Mouse (Mus musculus) liver, embryonic 16.5 days (tissue): ENCODE measurements around the gene Sap30bp. TPM values are rescaled to one million over a fixed set of nuclear protein-coding genes. Genes with fewer than 3 reads are reported as not detected.

ENCODE experiments used
- ATAC-seq: fragments of 200-750 bp; cut with Nextera tagmentation; 2 replicates; pipeline ENCODE4 v1.8.0; 2017; ENCODE audit warnings: low read depth, mild to moderate bottlenecking, moderate number of reproducible peaks, moderate library complexity
- H3K27ac ChIP-seq: fragments of 300-500 bp; sonication (generic); 2 replicates; pipeline ENCODE4 v1.5.1; 2014; ENCODE audit warnings: mild to moderate bottlenecking, low read length
- H3K27me3 ChIP-seq: fragments of 300-500 bp; sonication (generic); 2 replicates; pipeline ENCODE4 v1.6.1; 2014; ENCODE audit warnings: low read depth, low read length, mixed read lengths; ENCODE audit not compliant: control insufficient read depth, insufficient read depth
- H3K36me3 ChIP-seq: fragments of 300-500 bp; sonication (generic); 2 replicates; pipeline ENCODE4 v1.6.1; 2014; ENCODE audit warnings: mild to moderate bottlenecking; ENCODE audit not compliant: control insufficient read depth, insufficient read depth
- H3K4me1 ChIP-seq: fragments of 300-500 bp; sonication (generic); 2 replicates; pipeline ENCODE4 v1.6.1; 2014; ENCODE audit warnings: low read depth, low read length, mixed read lengths; ENCODE audit not compliant: control insufficient read depth
- H3K4me2 ChIP-seq: fragments of 300-500 bp; sonication (generic); 2 replicates; pipeline ENCODE4 v1.6.1; 2014; ENCODE audit warnings: low read depth, low read length, mixed read lengths
- H3K4me3 ChIP-seq: fragments of 300-500 bp; sonication (generic); 2 replicates; pipeline ENCODE4 v1.5.1; 2014; ENCODE audit warnings: low read depth, mild to moderate bottlenecking, low read length
- H3K9ac ChIP-seq: fragments of 300-500 bp; sonication (generic); 2 replicates; pipeline ENCODE4 v1.6.1; 2014; ENCODE audit warnings: low read depth, low read length
- H3K9me3 ChIP-seq: fragments of 300-500 bp; sonication (generic); replicated peaks from 2 replicates; pipeline ENCODE4 v1.6.1; 2016; ENCODE audit warnings: low read length; ENCODE audit not compliant: control insufficient read depth
- WGBS: fragments of 180-500 bp; shearing (Covaris S2); extraction: QIAGEN DNeasy Blood & Tissue Kit; methylation state at CpG from one replicate; pipeline ENCODE4 v1.1.7; 2014; ENCODE audit not compliant: insufficient replicate concordance; 5-methylcytosine and 5-hydroxymethylcytosine counted together
- polyA plus RNA-seq: library from polyadenylated mRNA; unstranded; fragments of >200 nt; fragmentation: Nextera tagmentation; extraction: Ambion mirVana; gene quantifications from 2 replicates; pipeline ENCODE4 v1.2.1, GENCODE M21; 2015

The Sap30bp gene
- polyA plus RNA-seq, 1 experiment from 2014 or later = 13.6 TPM

- peaks cover 29% of the 10 kb centered on the region for H3K36me3 ChIP-seq
- no peaks in the 10 kb centered on the region for H3K27me3 ChIP-seq
- H3K9me3 ChIP-seq = no peaks in the 10 kb centered on the region
- WGBS = 38% methylated on average over 8 of the region's 8 CpGs
- ATAC-seq = no peak
- H3K4me2 ChIP-seq = peak overlapping the region; percentile 67
- peak overlapping the region; percentile 72 for H3K4me3 ChIP-seq
- H3K9ac ChIP-seq = peak overlapping the region; percentile 49
- H3K27ac ChIP-seq = peak overlapping the region; percentile 98
- peaks cover 76% of the 10 kb centered on the region for H3K4me1 ChIP-seq
These were observed 28.7 kb upstream of the Sap30bp start for GRCm38 (mm10) chr11:115904231-115904955.

GRCm38 (mm10) chr11:115904956-115905790 is 27.9 kb upstream of the Sap30bp start:
- H3K4me2 ChIP-seq = peak overlapping the region; percentile 67; the same call in 1 of the 2 replicates
- no peaks in the 10 kb centered on the region for H3K9me3 ChIP-seq
- H3K4me3 ChIP-seq = no peak overlapping the region
- no peak for ATAC-seq
- H3K36me3 ChIP-seq = peaks cover 29% of the 10 kb centered on the region
- peaks cover 71% of the 10 kb centered on the region for H3K4me1 ChIP-seq
- H3K9ac ChIP-seq = peak overlapping the region; percentile 49
- no peaks in the 10 kb centered on the region for H3K27me3 ChIP-seq
- H3K27ac ChIP-seq = peak overlapping the region; percentile 98
- WGBS = 75% methylated on average over 16 of the region's 16 CpGs

GRCm38 (mm10) chr11:115906116-115906515 is 27.0 kb upstream of the Sap30bp start:
- Histone ChIP-seq H3K9me3 (no peaks in the 10 kb centered on the region), H3K27me3 (no peaks in the 10 kb centered on the region), H3K4me1 (peaks cover 71% of the 10 kb centered on the region), H3K36me3 (peaks cover 29% of the 10 kb centered on the region), H3K4me3 (no peak overlapping the region), H3K9ac (no peak overlapping the region; the same call in 1 of the 2 replicates), H3K4me2 (no peak overlapping the region), H3K27ac (peak overlapping the region; percentile 98)
- WGBS = 80% methylated on average over 3 of the region's 3 CpGs
- no peak for ATAC-seq

GRCm38 (mm10) chr11:115906521-115906920 is 26.6 kb upstream of the Sap30bp start:
- ATAC-seq = no peak
- H3K9ac ChIP-seq = no peak overlapping the region
- H3K9me3 ChIP-seq = no peaks in the 10 kb centered on the region
- H3K4me1 ChIP-seq = peaks cover 71% of the 10 kb centered on the region
- H3K27me3 ChIP-seq = no peaks in the 10 kb centered on the region
- peak overlapping the region; percentile 98 for H3K27ac ChIP-seq
- no peak overlapping the region for H3K4me2 ChIP-seq
- H3K4me3 ChIP-seq = no peak overlapping the region
- H3K36me3 ChIP-seq = peaks cover 29% of the 10 kb centered on the region
- 87% methylated on average over 5 of the region's 5 CpGs for WGBS

- no peaks in the 10 kb centered on the region for H3K9me3 ChIP-seq
- H3K27ac ChIP-seq = peak overlapping the region; percentile 94
- peak overlapping the region; percentile 54 for H3K9ac ChIP-seq
- H3K4me3 ChIP-seq = peak overlapping the region; percentile 9; the same call in 1 of the 2 replicates
- 12% methylated on average over 5 of the region's 5 CpGs for WGBS
- H3K36me3 ChIP-seq = peaks cover 16% of the 10 kb centered on the region
- H3K4me1 ChIP-seq = peaks cover 38% of the 10 kb centered on the region
- peak overlapping the region; percentile 51 for H3K4me2 ChIP-seq
- peak; percentile 88 for ATAC-seq
- H3K27me3 ChIP-seq = no peaks in the 10 kb centered on the region
These were observed 21.9 kb upstream of the Sap30bp start for GRCm38 (mm10) chr11:115911134-115911561.

- Histone ChIP-seq H3K9ac (peak within 1 kb of the TSS; percentile 54), H3K4me1 (peaks cover 34% of the 10 kb centered on the region), H3K9me3 (no peaks in the 10 kb centered on the region), H3K4me2 (peak within 1 kb of the TSS; percentile 51), H3K27me3 (no peaks in the 10 kb centered on the region), H3K36me3 (peaks cover 10% of the 10 kb centered on the region), H3K4me3 (peak within 1 kb of the TSS; percentile 9; the same call in 1 of the 2 replicates), H3K27ac (peak within 1 kb of the TSS; percentile 94)
- WGBS = 13% methylated on average over 11 of the region's 11 CpGs
- ATAC-seq = peak; percentile 76
These were observed 21.3 kb upstream of the Sap30bp start, which contains the start of gene Smim6 for GRCm38 (mm10) chr11:115911632-115912376. Gene Smim6 (plus strand): TSS chr11:115912017.

GRCm38 (mm10) chr11:115916579-115916978 is 16.5 kb upstream of the Sap30bp start:
- Histone ChIP-seq H3K27ac (no peak overlapping the region), H3K4me3 (no peak overlapping the region), H3K4me1 (peaks cover 16% of the 10 kb centered on the region), H3K9me3 (no peaks in the 10 kb centered on the region), H3K9ac (no peak overlapping the region), H3K27me3 (no peaks in the 10 kb centered on the region), H3K4me2 (no peak overlapping the region), H3K36me3 (no peaks in the 10 kb centered on the region)
- no peak for ATAC-seq
- 80% methylated on average over 4 of the region's 4 CpGs for WGBS

- Histone ChIP-seq H3K27ac (no peak overlapping the region), H3K9me3 (no peaks in the 10 kb centered on the region), H3K36me3 (peaks cover 2% of the 10 kb centered on the region; the same call in 1 of the 2 replicates), H3K4me3 (no peak overlapping the region), H3K9ac (no peak overlapping the region), H3K4me2 (no peak overlapping the region), H3K27me3 (no peaks in the 10 kb centered on the region), H3K4me1 (peaks cover 3% of the 10 kb centered on the region)
- 81% methylated on average over 5 of the region's 5 CpGs for WGBS
- ATAC-seq = no peak
These were observed 14.4 kb upstream of the Sap30bp start for GRCm38 (mm10) chr11:115918637-115919036.
